Mouse (Mus musculus) midbrain, postnatal 0 days (tissue): Measurements from ENCODE around the gene Nnmt. TPM values are rescaled to one million over a fixed set of nuclear protein-coding genes. Genes with fewer than 3 reads are reported as not detected.

Source experiments
- ATAC-seq: fragments of 200-750 bp; cut with Nextera tagmentation; 2 replicates; pipeline ENCODE4 v1.8.0; 2017; ENCODE audit warnings: moderate number of reproducible peaks, mild to moderate bottlenecking, moderate TSS enrichment, moderate library complexity; ENCODE audit not compliant: low FRiP score
- DNase-seq: peaks from one replicate; pipeline ENCODE4 v3.0.0-alpha.2; 2015; ENCODE audit warnings: low spot score
- H3K27ac ChIP-seq: fragments of 300-500 bp; sonication (generic); 2 replicates; pipeline ENCODE4 v1.5.1; 2014; ENCODE audit warnings: low read depth, mild to moderate bottlenecking, low read length, mixed read lengths
- H3K27me3 ChIP-seq: fragments of 300-500 bp; sonication (generic); 2 replicates; pipeline ENCODE4 v1.6.1; 2014; ENCODE audit warnings: low read length, control low read depth, mixed read lengths; ENCODE audit not compliant: insufficient read depth
- H3K36me3 ChIP-seq: fragments of 300-500 bp; sonication (generic); 2 replicates; pipeline ENCODE4 v1.6.1; 2014; ENCODE audit warnings: low read length, control low read depth, mixed read lengths; ENCODE audit not compliant: insufficient read depth
- H3K4me1 ChIP-seq: fragments of 300-500 bp; sonication (generic); 2 replicates; pipeline ENCODE4 v1.6.1; 2014; ENCODE audit warnings: mild to moderate bottlenecking, control low read depth, antibody characterized with exemption, low read length, mixed read lengths; ENCODE audit not compliant: insufficient read depth
- H3K4me2 ChIP-seq: fragments of 300-500 bp; sonication (generic); 2 replicates; pipeline ENCODE4 v1.6.1; 2014; ENCODE audit warnings: low read depth, mild to moderate bottlenecking, low read length, mixed read lengths; ENCODE audit not compliant: poor library complexity, severe bottlenecking
- H3K4me3 ChIP-seq: fragments of 300-500 bp; sonication (generic); 2 replicates; pipeline ENCODE4 v1.5.1; 2014; ENCODE audit warnings: low read depth, mild to moderate bottlenecking, low read length, moderate library complexity
- H3K9ac ChIP-seq: fragments of 300-500 bp; sonication (generic); replicated peaks from 2 replicates; pipeline ENCODE4 v1.6.1; 2014; ENCODE audit warnings: mild to moderate bottlenecking, low read length, moderate library complexity, mixed read lengths; ENCODE audit not compliant: poor library complexity, severe bottlenecking
- H3K9me3 ChIP-seq: fragments of 300-500 bp; sonication (generic); 2 replicates; pipeline ENCODE4 v1.6.1; 2016; ENCODE audit warnings: low read length, control low read depth
- CTCF ChIP-seq: IDR thresholded peaks from 2 replicates; pipeline ENCODE4 v1.5.1; 2016; ENCODE audit warnings: antibody characterized with exemption, mild to moderate bottlenecking
- WGBS: fragments of 180-500 bp; shearing (Covaris S2); extraction: QIAGEN DNeasy Blood & Tissue Kit; methylation state at CpG from one replicate; pipeline ENCODE4 v1.1.7; 2014; 5-methylcytosine and 5-hydroxymethylcytosine counted together
- polyA plus RNA-seq: library from polyadenylated mRNA; unstranded; fragments of >200 nt; fragmentation: Nextera tagmentation; extraction: Ambion mirVana; gene quantifications from 2 replicates; pipeline ENCODE4 v1.2.1, GENCODE M21; 2015
- total RNA-seq: library from RNA; depleted of rRNA; stranded (reverse); fragments of >200 nt; gene quantifications from 2 replicates; pipeline ENCODE4 v1.2.3, GENCODE M21; 2014; rRNA removed

The Nnmt gene
- total RNA-seq (0.57 and 1.4 TPM in 2 replicates), polyA plus RNA-seq (3.1 and 3.5 TPM in 2 replicates)

DNA sequence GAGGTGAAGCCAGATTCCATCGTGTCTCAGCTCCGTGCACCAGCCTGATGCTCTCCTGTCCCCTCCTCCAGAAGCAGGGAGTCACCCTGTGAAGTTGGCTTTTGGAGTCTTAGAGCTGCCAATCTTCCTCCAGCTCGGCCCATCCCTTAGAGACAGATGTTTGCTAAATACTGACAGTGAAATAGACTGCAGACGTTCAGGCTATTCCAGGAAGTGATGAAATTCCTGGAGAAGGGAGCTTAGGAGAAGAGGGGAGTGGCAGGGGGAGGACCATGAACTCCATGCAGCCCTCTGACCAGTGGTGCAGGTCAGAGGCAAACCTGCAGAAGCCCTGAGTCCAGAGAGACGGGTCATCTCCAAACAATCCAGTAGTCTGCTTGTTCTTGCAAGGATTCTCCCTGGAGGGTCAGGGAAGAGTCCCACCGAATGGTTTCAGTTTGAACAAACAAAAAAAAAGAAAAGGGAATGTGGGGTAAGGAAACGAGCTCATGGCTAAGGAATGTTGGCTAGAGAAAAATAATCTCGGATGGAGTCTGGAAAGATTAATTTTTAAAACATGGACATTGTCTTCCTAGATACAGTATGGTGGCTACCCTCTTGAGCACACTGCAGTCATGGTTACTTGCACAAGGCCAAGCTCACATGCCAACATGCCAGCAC lies at the start of gene Nnmt:
TSS of gene Nnmt (minus strand) at position 215 of the 660 bp plus-strand sequence.
- Histone ChIP-seq H3K9ac (no peak within 1 kb of the TSS), H3K4me1 (no peaks in the 10 kb centered on the region), H3K27ac (no peak within 1 kb of the TSS), H3K4me2 (no peak within 1 kb of the TSS), H3K9me3 (no peaks in the 10 kb centered on the region), H3K4me3 (no peak within 1 kb of the TSS), H3K36me3 (no peaks in the 10 kb centered on the region), H3K27me3 (no peaks in the 10 kb centered on the region)
- no peak for DNase-seq
- no peak for ATAC-seq
- no peak for TF ChIP-seq CTCF
- 54% methylated on average over 8 of the region's 8 CpGs for WGBS

DNA sequence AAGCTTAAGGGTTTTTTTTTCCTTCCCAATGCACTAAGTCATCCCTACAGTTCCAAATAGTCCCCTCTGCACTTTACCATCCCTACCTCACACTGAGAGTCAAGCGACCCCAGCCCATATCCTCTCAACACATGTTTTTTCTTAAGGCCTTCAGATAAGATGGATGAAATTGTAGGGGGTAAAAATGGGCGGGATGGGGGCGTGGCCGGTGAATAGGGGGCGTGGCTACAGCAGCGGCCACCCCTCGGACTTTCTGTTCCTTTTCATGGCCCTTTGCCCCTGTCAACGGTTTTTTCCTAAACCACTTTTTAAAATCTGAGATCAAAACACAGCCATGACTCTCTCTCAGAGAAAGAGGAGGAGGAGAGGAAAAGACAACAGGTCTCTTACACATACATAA lies 49.8 kb upstream of the Nnmt start:
- H3K36me3 ChIP-seq = no peaks in the 10 kb centered on the region
- H3K27ac ChIP-seq = no peak overlapping the region
- WGBS = 21% methylated on average over 8 of the region's 8 CpGs
- no peak overlapping the region for H3K4me2 ChIP-seq
- H3K9ac ChIP-seq = no peak overlapping the region
- no peaks in the 10 kb centered on the region for H3K4me1 ChIP-seq
- DNase-seq (no peak), ATAC-seq (no peak)
- H3K4me3 ChIP-seq = no peak overlapping the region
- no peak for TF ChIP-seq CTCF
- H3K27me3 ChIP-seq = no peaks in the 10 kb centered on the region
- no peaks in the 10 kb centered on the region for H3K9me3 ChIP-seq

GRCm38 (mm10) chr9:48653399-48654070 lies 48.6 kb upstream of the Nnmt start:
- ATAC-seq = no peak
- Histone ChIP-seq H3K36me3 (no peaks in the 10 kb centered on the region), H3K27me3 (no peaks in the 10 kb centered on the region), H3K4me1 (no peaks in the 10 kb centered on the region), H3K4me3 (no peak overlapping the region), H3K27ac (no peak overlapping the region), H3K9ac (no peak overlapping the region), H3K4me2 (no peak overlapping the region), H3K9me3 (no peaks in the 10 kb centered on the region)
- no peak for DNase-seq
- TF ChIP-seq CTCF = no peak
- WGBS = 46% methylated on average over 7 of the region's 7 CpGs

DNA sequence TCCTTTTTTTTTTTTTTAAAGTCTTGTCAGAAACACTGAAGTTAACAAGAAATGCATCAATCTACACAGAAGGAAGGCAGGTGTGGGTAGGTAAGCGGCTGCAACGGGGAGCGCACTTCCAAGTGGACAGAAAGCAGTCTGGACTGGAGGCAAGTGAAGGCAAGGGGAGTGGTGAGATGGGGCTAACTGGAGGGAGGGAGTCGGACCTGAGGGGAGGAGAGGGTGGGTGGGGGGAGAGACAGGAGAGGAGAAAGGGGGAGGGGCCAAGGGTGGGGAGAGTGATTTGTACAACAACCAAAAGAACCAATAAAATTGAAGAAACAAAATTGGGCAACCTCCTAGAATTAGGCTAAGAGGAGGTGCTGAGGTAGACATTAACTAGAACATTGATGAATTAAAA lies 47.1 kb upstream of the Nnmt start:
- Histone ChIP-seq H3K4me2 (no peak overlapping the region), H3K27me3 (no peaks in the 10 kb centered on the region), H3K4me1 (no peaks in the 10 kb centered on the region), H3K9me3 (no peaks in the 10 kb centered on the region), H3K27ac (no peak overlapping the region), H3K4me3 (no peak overlapping the region), H3K36me3 (no peaks in the 10 kb centered on the region), H3K9ac (no peak overlapping the region)
- no peak for ATAC-seq
- DNase-seq = no peak
- 43% methylated on average over 4 of the region's 4 CpGs for WGBS
- TF ChIP-seq CTCF = no peak

GRCm38 (mm10) chr9:48650846-48651245 lies 45.9 kb upstream of the Nnmt start:
- TF ChIP-seq CTCF = no peak
- Histone ChIP-seq H3K36me3 (no peaks in the 10 kb centered on the region), H3K27ac (no peak overlapping the region), H3K4me2 (no peak overlapping the region), H3K27me3 (no peaks in the 10 kb centered on the region), H3K4me1 (no peaks in the 10 kb centered on the region), H3K9ac (no peak overlapping the region), H3K9me3 (no peaks in the 10 kb centered on the region), H3K4me3 (no peak overlapping the region)
- 74% methylated on average over 2 of the region's 2 CpGs for WGBS
- ATAC-seq (no peak), DNase-seq (no peak)
